Mouse (Mus musculus): ENCODE data around the gene A530016L24Rik. TPM values are rescaled to one million over a fixed set of nuclear protein-coding genes. Genes with fewer than 3 reads are reported as not detected.

Gene A530016L24Rik
- polyA plus RNA-seq, 1 experiment = 140 TPM

DNA sequence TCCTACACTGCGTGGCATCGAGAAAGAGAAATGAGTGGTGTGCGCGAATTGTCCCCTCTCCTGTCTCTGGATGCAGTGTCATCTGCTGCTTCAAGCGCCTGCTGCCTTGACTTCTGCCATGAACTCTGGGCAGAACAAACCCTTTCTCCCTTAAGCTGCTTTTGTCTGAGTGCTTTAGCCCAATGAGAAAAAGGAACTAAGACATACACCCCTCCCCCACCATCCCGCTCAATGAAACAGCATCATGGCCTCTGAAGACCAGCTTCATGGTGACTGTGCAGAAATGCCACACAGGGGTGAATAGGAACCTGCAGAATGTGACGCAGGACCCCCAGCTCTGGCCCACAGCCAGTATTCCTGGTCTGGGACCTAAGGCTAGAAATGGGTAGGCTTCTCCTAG lies 19.9 kb upstream of the A530016L24Rik start:
- Histone ChIP-seq H3K4me3 (ENCODE audit: insufficient read depth, low read depth, low read length) (no peak overlapping the region), H3K27ac (replicated peaks; ENCODE audit: low read depth, low read length) (no peak overlapping the region), H3K4me1 (ENCODE audit: control insufficient read depth, insufficient read depth, insufficient read length, low read length) (peaks cover 13% of the 10 kb centered on the region)

DNA sequence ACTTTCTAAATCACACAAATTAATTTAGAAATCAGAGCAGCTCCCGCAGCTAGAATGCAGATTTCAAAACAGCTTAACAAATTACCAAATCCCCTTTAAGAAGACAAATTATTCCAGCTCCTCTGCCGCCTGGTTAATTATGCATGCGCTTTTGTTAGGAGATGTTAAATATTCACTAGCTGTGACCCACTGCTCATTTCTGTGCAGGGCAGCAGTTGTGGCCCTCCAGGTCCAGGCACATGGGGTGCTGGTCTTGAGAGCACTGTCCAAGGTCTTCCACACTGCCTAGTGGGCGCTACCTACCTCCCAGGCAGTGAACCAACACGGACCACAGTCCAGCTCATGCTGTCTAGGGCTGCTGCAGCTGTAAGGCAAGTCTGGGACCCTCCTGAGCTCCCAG lies 19.0 kb upstream of the A530016L24Rik start:
- Histone ChIP-seq H3K4me3 (ENCODE audit: insufficient read depth, low read depth, low read length) (no peak overlapping the region), H3K4me1 (ENCODE audit: control insufficient read depth, insufficient read depth, insufficient read length, low read length) (peaks cover 13% of the 10 kb centered on the region), H3K27ac (replicated peaks; ENCODE audit: low read depth, low read length) (no peak overlapping the region)

DNA sequence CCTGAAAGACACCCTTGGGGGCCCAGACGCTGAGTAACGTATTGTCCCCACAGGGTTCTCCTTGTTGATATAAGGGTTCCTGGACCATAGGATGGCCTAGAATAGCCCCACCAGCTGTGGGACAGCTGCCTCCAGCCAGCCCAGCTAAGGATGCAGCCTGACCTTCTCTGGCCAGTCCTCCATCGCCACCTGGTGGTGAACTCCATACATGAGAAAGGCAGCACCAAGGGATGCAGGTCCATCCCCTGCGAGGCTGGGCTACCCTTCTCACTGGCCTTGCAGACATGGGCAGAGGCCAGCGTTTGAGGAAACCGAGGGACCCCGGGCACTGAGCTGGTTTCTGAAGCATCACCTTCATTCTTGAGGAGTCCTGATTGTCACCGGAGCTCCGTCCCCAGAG lies 15.5 kb upstream of the A530016L24Rik start:
- H3K27ac ChIP-seq (replicated peaks; ENCODE audit: low read depth, low read length) = no peak overlapping the region
- H3K4me1 ChIP-seq (ENCODE audit: control insufficient read depth, insufficient read depth, insufficient read length, low read length) = peaks cover 12% of the 10 kb centered on the region
- no peak overlapping the region for H3K4me3 ChIP-seq (ENCODE audit: insufficient read depth, low read depth, low read length)

DNA sequence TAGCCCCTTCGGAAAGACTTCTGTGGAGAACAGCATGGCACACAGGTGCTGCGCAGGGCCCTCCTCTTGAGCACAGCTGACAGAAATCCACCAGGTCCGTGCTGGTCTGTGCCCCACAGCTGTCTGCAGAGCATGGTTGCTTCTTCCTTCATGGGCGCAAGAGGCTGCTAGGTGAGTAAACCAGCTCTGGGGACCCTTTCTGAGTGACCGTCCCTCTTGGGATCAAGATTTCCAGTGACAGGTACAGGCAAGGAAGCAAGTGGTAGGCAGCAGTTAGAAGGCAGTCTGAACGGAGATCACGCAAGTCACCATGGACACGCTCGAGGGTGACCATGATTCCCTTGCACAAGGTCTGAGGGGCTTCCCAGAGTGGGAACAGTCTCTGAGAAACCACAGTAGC lies 287 bp downstream of the A530016L24Rik start:
- H3K27ac ChIP-seq (replicated peaks; ENCODE audit: low read depth, low read length) = peak overlapping the region; percentile 73
- H3K4me3 ChIP-seq (ENCODE audit: insufficient read depth, low read depth, low read length) = peak overlapping the region; percentile 53
- H3K4me1 ChIP-seq (ENCODE audit: control insufficient read depth, insufficient read depth, insufficient read length, low read length) = peaks cover 28% of the 10 kb centered on the region

DNA sequence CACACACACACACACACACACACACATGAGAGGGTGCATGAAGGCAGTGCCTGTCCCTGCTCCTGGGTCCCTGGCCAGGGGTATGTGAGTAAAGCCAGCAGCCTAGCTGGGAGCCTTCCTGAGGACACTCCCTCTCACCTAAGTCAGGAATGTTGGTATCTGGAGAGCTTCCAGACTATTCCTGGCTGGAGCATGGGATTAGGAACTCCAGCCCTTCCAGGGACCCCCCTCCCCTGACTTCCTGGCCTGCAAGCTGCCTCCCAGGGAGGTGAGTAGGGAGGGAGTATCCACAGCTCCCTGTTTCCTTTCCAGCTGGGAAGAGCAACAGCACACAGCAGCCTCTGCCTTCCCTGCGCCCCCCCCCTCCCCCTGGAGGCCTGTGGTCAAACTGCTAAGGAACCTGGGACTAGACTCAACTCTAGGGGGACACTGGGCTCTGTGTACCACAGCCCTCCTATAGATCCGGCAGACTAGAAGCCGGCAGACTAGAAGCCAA lies 1.2 kb downstream of the A530016L24Rik start:
- H3K27ac ChIP-seq (replicated peaks; ENCODE audit: low read depth, low read length) = peak overlapping the region; percentile 75
- peak overlapping the region; percentile 53 for H3K4me3 ChIP-seq (ENCODE audit: insufficient read depth, low read depth, low read length)
- H3K4me1 ChIP-seq (ENCODE audit: control insufficient read depth, insufficient read depth, insufficient read length, low read length) = peaks cover 28% of the 10 kb centered on the region

DNA sequence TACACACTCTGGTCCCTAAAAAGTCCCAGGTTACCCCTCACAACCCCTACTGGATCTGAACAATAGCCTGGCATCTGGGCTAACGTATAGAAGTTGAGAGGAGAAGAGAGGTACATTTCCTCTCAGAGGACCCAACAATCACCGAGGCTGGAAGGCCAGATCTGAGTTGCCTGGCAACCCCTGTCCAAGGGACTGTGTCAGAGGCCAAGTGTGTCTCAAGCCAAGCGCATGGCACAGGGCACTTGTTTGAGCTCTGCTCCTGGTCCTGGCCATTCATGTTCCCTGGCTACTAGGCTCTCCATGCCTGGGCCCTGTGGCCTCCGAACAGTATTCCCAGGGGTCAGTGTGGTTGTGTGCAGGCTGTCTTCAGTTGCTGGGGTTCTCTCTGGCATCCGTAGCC lies 6.9 kb downstream of the A530016L24Rik start:
- peaks cover 4% of the 10 kb centered on the region for H3K4me1 ChIP-seq (ENCODE audit: control insufficient read depth, insufficient read depth, insufficient read length, low read length)
- H3K4me3 ChIP-seq (ENCODE audit: insufficient read depth, low read depth, low read length) = no peak overlapping the region
- H3K27ac ChIP-seq (replicated peaks; ENCODE audit: low read depth, low read length) = 0 out of 2 replicates have a peak overlapping the region, but pooled peaks have one; percentile 16

DNA sequence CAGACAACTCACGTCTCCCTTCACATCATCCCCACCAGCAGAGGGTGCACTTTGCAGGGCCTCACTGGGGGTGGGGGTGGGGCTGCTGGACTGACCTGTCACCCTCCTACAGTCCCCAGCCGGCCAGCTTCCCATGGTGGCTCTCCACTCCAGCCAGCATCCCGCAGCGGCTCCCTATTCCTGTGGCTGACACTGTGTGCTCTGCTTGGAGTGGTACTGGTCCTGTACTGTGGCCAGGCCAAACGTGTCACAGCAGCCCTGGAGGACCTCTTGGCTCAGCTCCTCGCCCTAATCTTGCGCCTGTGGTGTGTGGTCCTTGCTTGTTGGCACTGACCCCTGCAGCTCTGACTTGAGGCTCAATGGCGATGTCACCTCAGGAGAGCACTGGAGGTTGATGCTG lies 8.5 kb downstream of the A530016L24Rik start:
- Histone ChIP-seq H3K27ac (replicated peaks; ENCODE audit: low read depth, low read length) (no peak overlapping the region), H3K4me3 (ENCODE audit: insufficient read depth, low read depth, low read length) (no peak overlapping the region), H3K4me1 (ENCODE audit: control insufficient read depth, insufficient read depth, insufficient read length, low read length) (peaks cover 4% of the 10 kb centered on the region)

DNA sequence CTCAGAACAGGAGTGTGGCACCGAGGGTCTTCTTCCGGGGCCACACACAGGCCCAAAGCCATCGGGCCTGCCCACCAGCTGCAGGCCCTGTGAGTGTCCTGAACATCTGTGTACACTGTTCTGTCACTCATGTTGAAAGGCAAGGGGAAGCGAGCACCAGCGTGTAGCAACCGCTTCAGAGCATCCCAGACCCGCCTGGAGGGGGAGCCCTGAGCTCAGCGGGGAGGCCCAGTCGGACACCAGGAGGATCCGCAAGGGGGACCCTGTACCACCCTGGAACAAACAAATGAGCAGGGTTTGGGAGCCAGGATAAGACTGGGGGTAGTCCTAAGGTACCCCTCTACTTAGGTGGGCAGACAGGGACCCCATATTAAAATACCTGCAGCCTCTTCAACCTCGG lies 9.4 kb downstream of the A530016L24Rik start:
- no peak overlapping the region for H3K27ac ChIP-seq (replicated peaks; ENCODE audit: low read depth, low read length)
- no peak overlapping the region for H3K4me3 ChIP-seq (ENCODE audit: insufficient read depth, low read depth, low read length)
- H3K4me1 ChIP-seq (ENCODE audit: control insufficient read depth, insufficient read depth, insufficient read length, low read length) = peaks cover 4% of the 10 kb centered on the region

DNA sequence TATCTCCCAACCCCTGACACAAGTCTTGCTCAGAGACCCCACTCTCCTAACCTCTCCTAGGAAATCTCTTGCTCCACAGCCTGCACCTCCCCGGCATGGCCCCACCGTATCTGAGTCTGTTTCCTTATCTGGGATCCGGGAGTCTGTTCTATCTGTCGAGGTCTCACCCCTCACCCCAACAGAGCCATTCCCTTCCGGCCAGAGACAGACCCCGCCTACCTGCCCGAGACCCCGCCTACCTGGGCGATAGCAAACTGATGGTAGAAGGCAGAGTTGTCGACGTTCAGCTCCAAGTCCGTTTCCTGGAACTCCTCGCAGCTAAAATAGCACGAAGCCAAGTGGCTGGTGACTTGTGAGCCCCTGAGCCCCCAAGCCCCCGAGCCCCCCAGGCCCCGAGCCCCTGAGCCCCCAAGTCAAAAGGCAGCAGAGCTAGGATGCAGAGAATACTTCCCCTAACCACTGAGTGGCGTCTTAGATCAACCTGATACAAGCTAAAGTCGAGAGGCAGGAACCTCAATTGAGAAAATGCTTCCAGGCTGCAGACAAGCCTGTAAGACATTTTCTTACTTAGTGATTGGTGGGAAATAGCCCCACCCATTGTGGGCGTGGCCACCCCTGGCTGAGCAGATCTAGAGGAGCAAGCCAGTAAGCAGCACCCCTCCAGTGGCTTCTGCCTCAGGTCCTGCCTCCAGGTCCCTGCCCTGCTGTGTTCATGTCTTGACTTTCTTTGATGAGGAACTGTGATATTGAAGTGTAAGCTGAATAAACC lies 13.9 kb downstream of the A530016L24Rik start:
- Histone ChIP-seq H3K4me1 (ENCODE audit: control insufficient read depth, insufficient read depth, insufficient read length, low read length) (peaks cover 3% of the 10 kb centered on the region), H3K4me3 (ENCODE audit: insufficient read depth, low read depth, low read length) (no peak overlapping the region), H3K27ac (replicated peaks; ENCODE audit: low read depth, low read length) (no peak overlapping the region)

DNA sequence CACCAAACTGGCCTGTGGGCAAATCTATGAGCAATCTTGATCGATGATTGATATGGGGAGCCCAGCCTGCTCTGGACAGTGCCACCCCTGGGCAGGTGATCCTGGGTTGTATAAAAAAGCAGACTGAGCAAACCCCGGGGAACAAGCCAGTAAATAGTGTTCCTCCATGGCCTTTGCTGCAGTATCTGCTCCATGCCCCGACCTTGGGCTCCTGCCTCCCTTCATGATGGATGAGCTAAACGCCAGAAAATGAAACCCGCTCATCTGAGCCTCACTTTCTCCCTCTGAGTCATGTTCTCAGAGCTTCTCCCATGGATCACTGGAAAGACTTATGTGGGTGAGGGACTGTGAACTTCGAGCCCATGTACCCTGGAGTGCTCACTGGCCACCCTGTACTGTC lies 17.0 kb downstream of the A530016L24Rik start:
- Histone ChIP-seq H3K4me1 (ENCODE audit: control insufficient read depth, insufficient read depth, insufficient read length, low read length) (peaks cover 5% of the 10 kb centered on the region), H3K4me3 (ENCODE audit: insufficient read depth, low read depth, low read length) (no peak overlapping the region), H3K27ac (replicated peaks; ENCODE audit: low read depth, low read length) (no peak overlapping the region)

DNA sequence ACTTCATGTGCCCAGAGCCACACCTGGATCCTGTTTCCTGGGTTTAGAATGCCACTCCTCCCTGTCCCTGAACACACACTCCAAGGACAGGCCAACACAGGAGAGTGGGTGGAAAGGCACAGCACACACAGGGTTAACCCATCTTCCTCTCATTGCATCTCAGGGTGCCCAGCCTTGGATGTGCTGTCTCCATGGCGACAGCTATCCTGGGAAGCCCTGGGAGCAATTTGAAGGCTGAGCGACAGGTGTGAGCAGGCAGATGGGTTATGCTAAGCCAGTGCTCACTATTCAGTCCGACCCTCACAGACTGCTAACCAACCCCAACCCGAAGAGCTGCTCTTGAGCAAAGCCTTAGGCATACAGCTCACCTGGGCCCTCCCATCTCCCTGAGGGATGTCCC lies 18.0 kb downstream of the A530016L24Rik start:
- no peak overlapping the region for H3K27ac ChIP-seq (replicated peaks; ENCODE audit: low read depth, low read length)
- H3K4me3 ChIP-seq (ENCODE audit: insufficient read depth, low read depth, low read length) = no peak overlapping the region
- peaks cover 5% of the 10 kb centered on the region for H3K4me1 ChIP-seq (ENCODE audit: control insufficient read depth, insufficient read depth, insufficient read length, low read length)

DNA sequence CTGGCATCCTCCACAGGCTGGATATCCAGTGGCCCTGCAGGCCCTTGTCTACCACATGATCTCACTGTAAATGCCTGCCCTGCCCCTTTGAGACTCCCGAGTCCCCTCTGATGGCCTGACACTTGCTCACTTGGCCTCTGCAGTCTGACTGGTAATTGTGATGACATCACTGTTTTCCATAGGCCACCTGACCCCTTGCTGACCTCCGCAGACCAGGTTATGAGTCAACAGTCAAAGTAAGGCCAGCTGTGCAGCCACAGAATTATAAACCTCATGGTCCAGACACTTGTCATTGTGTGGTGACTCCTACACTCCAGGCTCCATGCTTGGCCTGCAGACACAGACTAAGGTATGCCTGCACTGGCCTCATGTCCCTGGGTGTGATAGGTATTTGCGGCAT lies 18.7 kb downstream of the A530016L24Rik start:
- Histone ChIP-seq H3K4me1 (ENCODE audit: control insufficient read depth, insufficient read depth, insufficient read length, low read length) (peaks cover 5% of the 10 kb centered on the region), H3K27ac (replicated peaks; ENCODE audit: low read depth, low read length) (no peak overlapping the region), H3K4me3 (ENCODE audit: insufficient read depth, low read depth, low read length) (no peak overlapping the region)

DNA sequence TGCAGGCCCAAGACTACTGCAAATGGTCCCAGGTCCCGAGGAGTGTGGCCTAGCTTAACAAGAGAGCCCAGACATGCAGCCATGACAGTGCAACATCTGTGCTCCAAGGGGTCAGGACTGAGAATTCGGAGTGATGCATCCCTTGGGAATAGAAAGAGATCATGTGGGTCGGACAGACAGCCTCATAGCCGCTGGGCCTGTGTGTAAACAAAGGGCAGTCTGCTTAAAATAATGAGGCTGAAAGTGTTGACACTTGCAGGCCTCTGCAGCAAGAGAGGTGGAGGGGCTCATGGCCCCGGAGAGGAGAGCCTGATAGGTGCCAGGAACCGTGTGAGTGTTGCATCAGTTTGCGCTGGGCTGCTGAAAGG lies 21.1 kb downstream of the A530016L24Rik start:
- Histone ChIP-seq H3K27ac (replicated peaks; ENCODE audit: low read depth, low read length) (no peak overlapping the region), H3K4me3 (ENCODE audit: insufficient read depth, low read depth, low read length) (no peak overlapping the region), H3K4me1 (ENCODE audit: control insufficient read depth, insufficient read depth, insufficient read length, low read length) (peaks cover 5% of the 10 kb centered on the region)

DNA sequence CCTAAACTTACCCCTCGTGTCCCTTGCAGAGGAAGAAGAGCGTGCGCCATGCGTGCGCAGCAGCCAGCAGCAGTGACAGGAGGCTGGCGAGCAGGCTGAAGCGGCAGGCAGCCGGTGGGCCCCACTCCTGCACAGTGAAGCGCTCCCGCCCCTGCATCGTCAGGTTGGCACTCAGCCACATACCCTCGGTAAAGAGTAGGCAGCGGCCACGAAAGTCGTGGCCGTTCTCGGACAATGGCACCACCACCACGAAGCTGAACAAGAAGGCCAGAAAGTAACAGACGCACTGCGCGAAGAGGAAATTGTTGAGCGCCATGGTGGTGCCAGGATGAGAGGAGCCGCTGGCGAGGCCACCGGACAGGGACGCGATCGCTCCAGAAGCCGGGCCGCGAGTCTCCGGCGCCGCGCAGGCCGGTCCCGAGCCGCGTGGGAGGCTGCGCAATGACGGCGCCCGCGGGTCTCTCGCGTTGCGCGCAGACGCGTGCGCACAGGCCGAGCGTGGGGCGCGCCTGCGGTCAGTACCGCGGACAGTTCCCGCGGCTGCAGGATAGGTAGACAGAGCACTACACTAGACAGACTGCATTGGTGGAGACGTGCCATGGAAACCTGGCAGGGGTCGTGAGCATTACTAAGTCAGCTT lies 21.6 kb downstream of the A530016L24Rik start:
- Histone ChIP-seq H3K4me1 (ENCODE audit: control insufficient read depth, insufficient read depth, insufficient read length, low read length) (peaks cover 5% of the 10 kb centered on the region), H3K4me3 (ENCODE audit: insufficient read depth, low read depth, low read length) (no peak overlapping the region), H3K27ac (replicated peaks; ENCODE audit: low read depth, low read length) (no peak overlapping the region)

DNA sequence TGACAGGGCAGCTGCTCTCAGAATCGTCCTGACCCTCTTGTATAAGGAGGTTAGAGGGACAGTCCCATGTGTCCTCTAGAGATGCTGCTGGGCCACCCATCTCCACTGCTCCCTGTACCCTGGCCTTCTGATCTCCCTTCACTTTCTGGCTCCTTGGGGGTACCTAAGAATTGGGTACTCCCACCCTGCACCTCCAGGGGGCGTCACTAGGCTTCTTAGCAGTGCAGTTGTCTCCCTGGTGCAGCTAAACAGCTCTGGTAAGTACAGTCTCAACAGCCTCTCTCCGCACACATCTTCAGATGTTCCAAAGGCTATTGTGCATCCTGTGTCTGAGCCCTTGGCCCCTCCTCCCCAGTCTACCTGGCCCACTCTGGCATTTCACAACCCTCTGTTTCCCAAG lies 25.6 kb downstream of the A530016L24Rik start:
- Histone ChIP-seq H3K4me3 (ENCODE audit: insufficient read depth, low read depth, low read length) (no peak overlapping the region), H3K4me1 (ENCODE audit: control insufficient read depth, insufficient read depth, insufficient read length, low read length) (peaks cover 10% of the 10 kb centered on the region; the same call in 1 of the 2 replicates), H3K27ac (replicated peaks; ENCODE audit: low read depth, low read length) (no peak overlapping the region)

Data from brown adipose tissue, adult 24 weeks (tissue).